Mouse (Mus musculus): ENCODE measurements around the gene Npsr1. TPM values are rescaled to one million over a fixed set of nuclear protein-coding genes. Genes with fewer than 3 reads are reported as not detected.
A peak's percentile ranks its signal among the peaks of the same experiment; 100 is the strongest.

Npsr1 gene
- polyA plus RNA-seq (2014; fragmentation: Nextera tagmentation; extraction: Ambion mirVana) = not detected in 2 replicates

DNA sequence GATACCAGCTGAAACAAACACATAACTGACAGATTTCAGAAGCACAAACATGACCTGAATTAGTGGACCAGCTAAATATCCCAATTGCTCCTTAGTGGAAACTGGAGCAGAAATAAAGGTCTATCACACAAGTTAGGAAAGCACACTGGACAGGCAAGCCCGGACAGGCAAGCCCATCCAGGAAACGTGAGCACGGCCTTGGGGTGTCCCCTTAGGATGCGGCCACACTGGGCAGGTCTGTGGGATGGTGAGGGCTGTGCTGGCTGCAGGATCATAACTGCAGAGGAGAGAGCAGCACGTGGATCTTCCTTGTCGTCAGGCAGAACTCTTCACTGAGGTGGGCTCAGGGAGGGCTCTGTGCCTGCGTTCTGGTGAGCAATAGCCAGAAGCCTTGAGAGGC is at the start of gene Npsr1:
TSS of gene Npsr1 (plus strand) at position 301 of the 400 bp plus-strand sequence.
- 59% methylated on average over 7 of the region's 7 CpGs for WGBS
- Histone ChIP-seq H3K4me1 (ENCODE audit: insufficient read depth) (no peaks in the 10 kb centered on the region), H3K4me2 (no peak within 1 kb of the TSS), H3K27ac (ENCODE audit: low read depth) (no peak within 1 kb of the TSS), H3K9me3 (ENCODE audit: low read depth, low read length) (no peaks in the 10 kb centered on the region), H3K36me3 (ENCODE audit: insufficient read depth) (no peaks in the 10 kb centered on the region), H3K27me3 (ENCODE audit: insufficient read depth, low read length) (no peaks in the 10 kb centered on the region), H3K4me3 (ENCODE audit: low read depth, low read length) (no peak within 1 kb of the TSS), H3K9ac (no peak within 1 kb of the TSS)
- DNase-seq (no peak), ATAC-seq (ENCODE audit: insufficient read depth) (no peak)
- no peak for TF ChIP-seq CTCF (IDR thresholded peaks at IDR 0.05; ENCODE audit: low read depth)

DNA sequence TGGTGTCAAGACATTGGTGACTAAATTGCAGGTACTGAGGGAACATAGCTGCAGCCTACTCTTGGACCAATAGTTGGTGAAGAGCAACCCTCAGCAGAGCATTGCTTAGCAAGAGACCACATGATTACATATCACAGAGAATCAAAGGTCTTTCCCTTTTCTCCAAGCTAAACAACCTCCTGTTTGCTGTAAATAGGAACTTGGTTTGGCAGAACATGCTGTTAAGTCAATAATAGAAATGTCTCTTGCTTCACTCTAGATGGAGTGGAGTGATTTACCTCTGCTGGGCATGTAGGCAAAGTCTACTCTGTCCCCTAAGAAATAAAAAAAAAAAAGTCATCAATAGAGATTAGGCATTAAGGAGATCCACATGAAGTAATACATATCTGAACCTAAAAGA is 46.3 kb upstream of the Npsr1 start:
- no peak for TF ChIP-seq CTCF (IDR thresholded peaks at IDR 0.05; ENCODE audit: low read depth)
- H3K9me3 ChIP-seq (ENCODE audit: low read depth, low read length) = no peaks in the 10 kb centered on the region
- no peaks in the 10 kb centered on the region for H3K4me1 ChIP-seq (ENCODE audit: insufficient read depth)
- no peak for DNase-seq
- H3K27me3 ChIP-seq (ENCODE audit: insufficient read depth, low read length) = no peaks in the 10 kb centered on the region
- H3K9ac ChIP-seq = no peak overlapping the region
- H3K36me3 ChIP-seq (ENCODE audit: insufficient read depth) = no peaks in the 10 kb centered on the region
- no peak for ATAC-seq (ENCODE audit: insufficient read depth)
- H3K27ac ChIP-seq (ENCODE audit: low read depth) = no peak overlapping the region
- no peak overlapping the region for H3K4me3 ChIP-seq (ENCODE audit: low read depth, low read length)
- H3K4me2 ChIP-seq = no peak overlapping the region

GRCm38 (mm10) chr9:24063251-24063650 is 34.5 kb upstream of the Npsr1 start:
- TF ChIP-seq CTCF (IDR thresholded peaks at IDR 0.05; ENCODE audit: low read depth) = no peak
- H3K36me3 ChIP-seq (ENCODE audit: insufficient read depth) = no peaks in the 10 kb centered on the region
- no peaks in the 10 kb centered on the region for H3K27me3 ChIP-seq (ENCODE audit: insufficient read depth, low read length)
- ATAC-seq (ENCODE audit: insufficient read depth) (no peak), DNase-seq (peak; percentile 50)
- H3K4me3 ChIP-seq (ENCODE audit: low read depth, low read length) = no peak overlapping the region
- H3K9me3 ChIP-seq (ENCODE audit: low read depth, low read length) = no peaks in the 10 kb centered on the region
- H3K4me2 ChIP-seq = no peak overlapping the region
- H3K27ac ChIP-seq (ENCODE audit: low read depth) = no peak overlapping the region
- no peaks in the 10 kb centered on the region for H3K4me1 ChIP-seq (ENCODE audit: insufficient read depth)
- H3K9ac ChIP-seq = no peak overlapping the region

- no peak for DNase-seq
- TF ChIP-seq CTCF (IDR thresholded peaks at IDR 0.05; ENCODE audit: low read depth) = no peak
- 63% methylated on average over 1 of the region's 1 CpGs for WGBS
Observed at GRCm38 (mm10) chr9:24071664-24072063, 26.1 kb upstream of the Npsr1 start.

GRCm38 (mm10) chr9:24077596-24077995 is 20.2 kb upstream of the Npsr1 start:
- no peaks in the 10 kb centered on the region for H3K9me3 ChIP-seq (ENCODE audit: low read depth, low read length)
- H3K4me3 ChIP-seq (ENCODE audit: low read depth, low read length) = no peak overlapping the region
- no peak for TF ChIP-seq CTCF (IDR thresholded peaks at IDR 0.05; ENCODE audit: low read depth)
- H3K27ac ChIP-seq (ENCODE audit: low read depth) = no peak overlapping the region
- no peak overlapping the region for H3K9ac ChIP-seq
- DNase-seq = no peak
- no peak overlapping the region for H3K4me2 ChIP-seq
- ATAC-seq (ENCODE audit: insufficient read depth) = no peak
- H3K4me1 ChIP-seq (ENCODE audit: insufficient read depth) = no peaks in the 10 kb centered on the region
- H3K36me3 ChIP-seq (ENCODE audit: insufficient read depth) = no peaks in the 10 kb centered on the region
- no peaks in the 10 kb centered on the region for H3K27me3 ChIP-seq (ENCODE audit: insufficient read depth, low read length)

More at GRCm38 (mm10) chr9:24071664-24072063, 26.1 kb upstream of the Npsr1 start:
- H3K27me3 ChIP-seq (ENCODE audit: insufficient read depth, low read length) = no peaks in the 10 kb centered on the region
- ATAC-seq (ENCODE audit: insufficient read depth) = no peak
- H3K4me1 ChIP-seq (ENCODE audit: insufficient read depth) = no peaks in the 10 kb centered on the region
- no peak overlapping the region for H3K4me2 ChIP-seq
- H3K36me3 ChIP-seq (ENCODE audit: insufficient read depth) = no peaks in the 10 kb centered on the region
- no peaks in the 10 kb centered on the region for H3K9me3 ChIP-seq (ENCODE audit: low read depth, low read length)
- no peak overlapping the region for H3K27ac ChIP-seq (ENCODE audit: low read depth)
- H3K4me3 ChIP-seq (ENCODE audit: low read depth, low read length) = no peak overlapping the region
- H3K9ac ChIP-seq = no peak overlapping the region

GRCm38 (mm10) chr9:24091875-24092274 is 5.9 kb upstream of the Npsr1 start:
- Histone ChIP-seq H3K4me1 (ENCODE audit: insufficient read depth) (no peaks in the 10 kb centered on the region), H3K4me3 (ENCODE audit: low read depth, low read length) (no peak overlapping the region), H3K36me3 (ENCODE audit: insufficient read depth) (no peaks in the 10 kb centered on the region), H3K4me2 (no peak overlapping the region), H3K27ac (ENCODE audit: low read depth) (no peak overlapping the region), H3K9me3 (ENCODE audit: low read depth, low read length) (no peaks in the 10 kb centered on the region), H3K9ac (no peak overlapping the region), H3K27me3 (ENCODE audit: insufficient read depth, low read length) (no peaks in the 10 kb centered on the region)
- no peak for TF ChIP-seq CTCF (IDR thresholded peaks at IDR 0.05; ENCODE audit: low read depth)
- ATAC-seq (ENCODE audit: insufficient read depth) (no peak), DNase-seq (no peak)

DNA sequence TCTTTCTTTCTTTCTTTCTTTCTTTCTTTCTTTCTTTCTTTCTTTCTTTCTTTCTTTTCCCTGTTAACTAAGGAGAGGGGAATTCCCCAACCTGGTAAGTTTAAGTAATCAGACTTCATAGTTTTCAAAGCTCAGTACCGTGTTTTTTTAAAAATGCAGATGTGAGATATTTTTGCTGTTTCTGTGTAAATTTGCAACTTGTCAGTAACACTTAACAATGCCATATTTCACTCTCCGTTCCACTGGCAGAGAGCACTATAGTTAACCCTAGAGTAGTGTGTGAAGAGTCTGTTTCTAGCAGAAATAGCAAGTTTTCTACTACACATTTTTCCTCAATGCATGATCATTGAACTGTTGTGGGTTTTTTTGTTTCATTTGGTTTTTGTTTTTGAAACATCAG is 730 bp downstream of the Npsr1 start:
- Histone ChIP-seq H3K4me1 (ENCODE audit: insufficient read depth) (no peaks in the 10 kb centered on the region), H3K4me3 (ENCODE audit: low read depth, low read length) (no peak overlapping the region), H3K27me3 (ENCODE audit: insufficient read depth, low read length) (no peaks in the 10 kb centered on the region), H3K9ac (no peak overlapping the region), H3K27ac (ENCODE audit: low read depth) (no peak overlapping the region), H3K4me2 (no peak overlapping the region), H3K9me3 (ENCODE audit: low read depth, low read length) (no peaks in the 10 kb centered on the region), H3K36me3 (ENCODE audit: insufficient read depth) (no peaks in the 10 kb centered on the region)
- TF ChIP-seq CTCF (IDR thresholded peaks at IDR 0.05; ENCODE audit: low read depth) = no peak
- no peak for DNase-seq
- ATAC-seq (ENCODE audit: insufficient read depth) = no peak
- WGBS = 24% methylated on average over 2 of the region's 2 CpGs

DNA sequence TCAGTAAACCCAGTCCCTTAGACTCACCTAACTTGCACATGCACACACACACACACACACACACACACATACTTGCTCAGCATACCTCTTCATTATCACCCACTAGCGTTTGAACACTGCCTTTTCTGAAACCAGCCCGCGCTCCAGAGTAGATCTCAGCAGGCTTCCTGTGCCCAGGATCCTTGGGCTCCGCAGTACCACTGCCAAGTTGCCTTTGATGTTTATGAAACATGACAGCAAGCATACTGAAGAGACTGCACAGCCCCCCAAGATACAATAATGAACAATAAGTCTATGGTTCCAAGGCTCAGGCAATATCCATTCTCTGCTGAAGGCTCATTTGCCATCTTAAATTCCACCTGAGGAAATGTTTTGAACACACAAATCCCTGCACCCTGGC is 1.8 kb downstream of the Npsr1 start:
- Histone ChIP-seq H3K27me3 (ENCODE audit: insufficient read depth, low read length) (no peaks in the 10 kb centered on the region), H3K4me3 (ENCODE audit: low read depth, low read length) (no peak overlapping the region), H3K36me3 (ENCODE audit: insufficient read depth) (no peaks in the 10 kb centered on the region), H3K9me3 (ENCODE audit: low read depth, low read length) (no peaks in the 10 kb centered on the region), H3K4me1 (ENCODE audit: insufficient read depth) (no peaks in the 10 kb centered on the region), H3K9ac (no peak overlapping the region), H3K27ac (ENCODE audit: low read depth) (no peak overlapping the region), H3K4me2 (no peak overlapping the region)
- DNase-seq (no peak), ATAC-seq (ENCODE audit: insufficient read depth) (no peak)
- WGBS = 81% methylated on average over 4 of the region's 4 CpGs
- TF ChIP-seq CTCF (IDR thresholded peaks at IDR 0.05; ENCODE audit: low read depth) = no peak
